Mouse (Mus musculus) neutrophil, adult 83 days (primary cell): ENCODE data around the gene Hoxd3. TPM values are rescaled to one million over a fixed set of nuclear protein-coding genes. Genes with fewer than 3 reads are reported as not detected.

Experiments
- total RNA-seq, 2 experiments: library from RNA; stranded (reverse); gene quantifications; one replicate each; pipeline ENCODE4 v1.2.4; 2023

The Hoxd3 gene
- total RNA-seq = not detected

GRCm38 (mm10) chr2:74711721-74712621 lies at the start of gene Hoxd3, which contains the start of gene Hoxd4:
Gene Hoxd3 (plus strand): TSS chr2:74711927.
Gene Hoxd4 (plus strand): TSS chr2:74711929.

GRCm38 (mm10) chr2:74667842-74668357 lies 43.8 kb upstream of the Hoxd3 start, which contains the start of gene Hoxd13:
Gene Hoxd13 (plus strand): TSS chr2:74668310.

GRCm38 (mm10) chr2:74674881-74675665 lies 36.7 kb upstream of the Hoxd3 start, which contains the start of gene Hoxd12:
Gene Hoxd12 (plus strand): TSS chr2:74675013.

GRCm38 (mm10) chr2:74678891-74679595 lies 32.7 kb upstream of the Hoxd3 start, which contains the start of gene Hoxd11:
Gene Hoxd11 (plus strand): TSS chr2:74679557.

GRCm38 (mm10) chr2:74691022-74691951 lies 20.4 kb upstream of the Hoxd3 start, which contains the start of gene Hoxd10:
Gene Hoxd10 (plus strand): TSS chr2:74691924.

GRCm38 (mm10) chr2:74697567-74698121 lies 14.1 kb upstream of the Hoxd3 start, which contains the start of gene Hoxd9:
Gene Hoxd9 (plus strand): TSS chr2:74697727.

GRCm38 (mm10) chr2:74704393-74704998 lies 7.2 kb upstream of the Hoxd3 start, which contains the start of gene Hoxd8:
Gene Hoxd8 (plus strand): TSS chr2:74704615.

GRCm38 (mm10) chr2:74726551-74726950 lies 14.8 kb downstream of the Hoxd3 start, which contains the start of gene Gm28230:
Gene Gm28230 (plus strand): TSS chr2:74726728.

GRCm38 (mm10) chr2:74762522-74763244 lies 51.0 kb downstream of the Hoxd3 start, which contains the start of gene Hoxd1:
Gene Hoxd1 (plus strand): TSS chr2:74762980.

Other genes starting within 250 kb of the Hoxd3 start
- gene Lnpk, start 132.5 kb upstream of the Hoxd3 start, total RNA-seq = 10 to 100 TPM; 40.6 to 49.3 TPM
- gene Evx2, start 52.4 kb upstream of the Hoxd3 start, total RNA-seq = not detected
- gene Hoxd13, start 43.6 kb upstream of the Hoxd3 start, total RNA-seq = not detected
- not detected for gene Hoxd12, start 36.9 kb upstream of the Hoxd3 start, total RNA-seq
- gene Hoxd11, start 32.4 kb upstream of the Hoxd3 start, total RNA-seq = not detected
- gene Hoxd10, start 20.0 kb upstream of the Hoxd3 start, total RNA-seq = not detected
- gene Hoxd9, start 14.2 kb upstream of the Hoxd3 start, total RNA-seq = not detected
- gene Hoxd8, start 7.3 kb upstream of the Hoxd3 start, total RNA-seq = not detected
- not detected for gene Hoxd4, start within 50 bp of the Hoxd3 start, total RNA-seq
- gene Gm28230, start 14.8 kb downstream of the Hoxd3 start, total RNA-seq = not detected
- not detected for gene Hoxd1, start 51.1 kb downstream of the Hoxd3 start, total RNA-seq
- 10 to 100 TPM; 17.1 to 19.0 TPM for gene Mtx2, start 113.9 kb downstream of the Hoxd3 start, total RNA-seq